Mouse (Mus musculus): ENCODE results near the gene Mbnl3. TPM values are rescaled to one million over a fixed set of nuclear protein-coding genes. Genes with fewer than 3 reads are reported as not detected.

Gene Mbnl3
- polyA plus RNA-seq, 1 experiment from 2014 or later = 10.8 TPM

DNA sequence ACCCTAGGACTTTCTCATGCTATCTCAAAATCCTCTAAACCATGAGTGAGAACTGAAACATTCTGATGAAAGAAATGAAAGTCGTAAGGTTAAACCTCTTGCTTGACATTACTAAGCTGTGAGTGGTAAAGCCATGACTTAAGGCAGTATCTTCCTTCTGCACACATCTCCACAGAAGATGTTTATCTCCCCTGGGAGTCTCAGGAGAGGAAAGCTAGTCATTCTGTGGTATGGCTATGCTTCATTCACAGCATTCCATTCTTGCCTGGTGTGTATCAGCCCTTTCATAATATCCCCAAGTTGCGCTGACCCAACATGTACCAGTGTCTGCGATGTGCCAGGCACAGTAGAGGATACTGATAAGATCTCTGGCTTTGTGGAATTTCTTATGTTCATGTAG, 38.4 kb downstream of the Mbnl3 start:
- no peak overlapping the region for H3K9ac ChIP-seq (ENCODE audit: low read depth, low read length)
- ATAC-seq (ENCODE audit: low read depth) (no peak), DNase-seq (ENCODE audit: low spot score) (no peak)
- H3K36me3 ChIP-seq (ENCODE audit: control insufficient read depth, insufficient read depth, low read length) = no peaks in the 10 kb centered on the region
- H3K4me3 ChIP-seq (ENCODE audit: low read depth, low read length) = no peak overlapping the region
- no peaks in the 10 kb centered on the region for H3K9me3 ChIP-seq (ENCODE audit: control insufficient read depth, low read length)
- no peak overlapping the region for H3K27ac ChIP-seq (replicated peaks; ENCODE audit: low read depth, low read length)
- WGBS = 86% methylated on average over 3 of the region's 3 CpGs
- H3K4me2 ChIP-seq (ENCODE audit: low read depth, low read length) = no peak overlapping the region
- peaks cover 3% of the 10 kb centered on the region; the same call in 1 of the 2 replicates for H3K27me3 ChIP-seq (replicated peaks; ENCODE audit: control insufficient read depth, insufficient read depth, low read length)
- H3K4me1 ChIP-seq (ENCODE audit: control insufficient read depth, insufficient read depth, low read length) = no peaks in the 10 kb centered on the region

DNA sequence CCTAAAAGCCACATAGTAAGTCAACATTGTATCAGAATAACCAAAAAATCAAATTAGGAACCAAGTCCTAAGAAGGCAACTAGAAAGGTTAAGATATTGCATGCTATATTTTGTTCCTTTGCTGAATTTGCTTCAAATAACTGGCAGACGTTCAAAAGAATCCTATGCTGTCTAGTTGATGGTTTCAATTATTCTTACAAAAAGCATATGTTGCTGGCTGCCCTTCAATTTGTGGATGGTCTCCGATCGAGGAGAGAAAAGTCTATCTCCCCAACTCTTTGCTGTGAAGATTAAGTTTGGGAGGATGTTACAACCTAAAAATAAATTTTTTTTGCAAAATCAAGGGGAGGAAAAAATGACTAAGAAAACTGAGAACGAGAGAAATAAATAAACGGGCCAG, 41.6 kb downstream of the Mbnl3 start:
- 45% methylated on average over 5 of the region's 5 CpGs for WGBS
- DNase-seq (ENCODE audit: low spot score) (peak; percentile 56), ATAC-seq (ENCODE audit: low read depth) (no peak)
- peaks cover 3% of the 10 kb centered on the region; the same call in 1 of the 2 replicates for H3K27me3 ChIP-seq (replicated peaks; ENCODE audit: control insufficient read depth, insufficient read depth, low read length)
- H3K36me3 ChIP-seq (ENCODE audit: control insufficient read depth, insufficient read depth, low read length) = no peaks in the 10 kb centered on the region
- no peak overlapping the region for H3K9ac ChIP-seq (ENCODE audit: low read depth, low read length)
- no peaks in the 10 kb centered on the region for H3K4me1 ChIP-seq (ENCODE audit: control insufficient read depth, insufficient read depth, low read length)
- 0 out of 2 replicates have a peak overlapping the region, but pooled peaks have one; percentile 7 for H3K4me2 ChIP-seq (ENCODE audit: low read depth, low read length)
- no peak overlapping the region for H3K4me3 ChIP-seq (ENCODE audit: low read depth, low read length)
- H3K9me3 ChIP-seq (ENCODE audit: control insufficient read depth, low read length) = no peaks in the 10 kb centered on the region
- no peak overlapping the region; the same call in 1 of the 2 replicates for H3K27ac ChIP-seq (replicated peaks; ENCODE audit: low read depth, low read length)

DNA sequence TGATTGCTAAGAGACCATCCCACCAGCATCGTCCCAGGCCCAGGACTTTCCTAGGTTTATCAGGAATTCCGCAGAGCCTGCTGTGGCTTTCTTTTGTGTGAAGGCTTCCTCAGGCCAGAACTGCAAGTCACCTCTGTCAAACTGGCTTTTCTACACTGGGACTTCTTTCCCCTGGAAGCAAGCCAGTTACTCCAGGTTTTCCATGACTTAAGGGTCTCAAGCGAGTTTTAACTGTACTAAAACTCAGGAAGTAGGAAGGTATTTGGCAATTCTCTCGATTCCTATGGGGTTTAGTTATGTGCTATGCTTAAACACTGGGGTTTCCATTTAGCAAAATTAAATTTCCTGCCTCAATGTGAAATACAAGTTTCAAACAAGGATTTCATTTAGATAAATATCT, 57.9 kb downstream of the Mbnl3 start:
- H3K4me1 ChIP-seq (ENCODE audit: control insufficient read depth, insufficient read depth, low read length) = no peaks in the 10 kb centered on the region
- H3K4me2 ChIP-seq (ENCODE audit: low read depth, low read length) = no peak overlapping the region
- 51% methylated on average over 4 of the region's 4 CpGs for WGBS
- H3K36me3 ChIP-seq (ENCODE audit: control insufficient read depth, insufficient read depth, low read length) = no peaks in the 10 kb centered on the region
- DNase-seq (ENCODE audit: low spot score) (peak; percentile 49), ATAC-seq (ENCODE audit: low read depth) (no peak)
- no peak overlapping the region for H3K27ac ChIP-seq (replicated peaks; ENCODE audit: low read depth, low read length)
- H3K9ac ChIP-seq (ENCODE audit: low read depth, low read length) = no peak overlapping the region
- H3K4me3 ChIP-seq (ENCODE audit: low read depth, low read length) = no peak overlapping the region
- H3K27me3 ChIP-seq (replicated peaks; ENCODE audit: control insufficient read depth, insufficient read depth, low read length) = 0 out of 2 replicates have a peak, but pooled peaks cover 4% of the 10 kb centered on the region
- H3K9me3 ChIP-seq (ENCODE audit: control insufficient read depth, low read length) = no peaks in the 10 kb centered on the region

DNA sequence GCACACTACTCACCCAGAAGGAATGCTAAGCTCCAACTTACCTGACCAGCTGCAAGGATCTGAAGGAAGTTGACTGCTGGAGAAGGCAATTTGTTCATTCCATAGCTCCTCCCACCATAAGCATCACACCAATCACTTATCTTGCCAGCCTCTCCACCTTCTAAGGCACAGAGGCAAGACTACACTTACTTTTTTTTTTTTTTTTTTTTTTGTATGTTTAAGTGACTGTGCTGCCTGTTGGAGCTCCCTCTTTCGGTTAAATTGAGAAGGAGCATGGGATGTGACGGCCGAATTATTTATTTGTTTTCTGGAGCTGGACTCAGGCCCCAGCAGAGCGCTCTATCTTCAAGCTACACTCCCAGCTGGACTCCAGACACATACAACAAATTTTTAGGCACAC, 60.0 kb downstream of the Mbnl3 start:
- Histone ChIP-seq H3K27me3 (replicated peaks; ENCODE audit: control insufficient read depth, insufficient read depth, low read length) (0 out of 2 replicates have a peak, but pooled peaks cover 6% of the 10 kb centered on the region), H3K4me3 (ENCODE audit: low read depth, low read length) (no peak overlapping the region), H3K4me2 (ENCODE audit: low read depth, low read length) (no peak overlapping the region), H3K4me1 (ENCODE audit: control insufficient read depth, insufficient read depth, low read length) (no peaks in the 10 kb centered on the region), H3K9me3 (ENCODE audit: control insufficient read depth, low read length) (no peaks in the 10 kb centered on the region), H3K9ac (ENCODE audit: low read depth, low read length) (no peak overlapping the region), H3K36me3 (ENCODE audit: control insufficient read depth, insufficient read depth, low read length) (no peaks in the 10 kb centered on the region), H3K27ac (replicated peaks; ENCODE audit: low read depth, low read length) (no peak overlapping the region)
- 35% methylated on average over 4 of the region's 4 CpGs for WGBS
- DNase-seq (ENCODE audit: low spot score) = no peak
- no peak for ATAC-seq (ENCODE audit: low read depth)

DNA sequence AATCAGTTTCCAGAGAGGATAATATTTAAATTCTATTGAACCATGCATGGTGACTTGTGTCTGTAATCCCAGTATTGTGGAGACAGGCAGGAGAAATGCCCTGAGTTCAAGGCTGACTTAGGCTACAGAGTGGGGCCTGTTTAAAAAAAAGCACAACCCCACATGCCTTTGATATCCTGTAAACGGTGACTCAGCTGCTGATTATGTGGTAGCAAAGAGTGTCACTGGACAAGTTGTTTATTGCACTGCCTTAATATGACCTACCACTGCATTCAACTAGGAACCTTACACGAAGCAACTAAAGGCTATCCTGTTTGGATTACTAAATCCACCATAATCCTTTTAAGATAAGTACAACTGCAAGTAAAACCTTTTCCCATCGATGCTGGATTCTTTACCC, 66.3 kb downstream of the Mbnl3 start:
- Histone ChIP-seq H3K4me1 (ENCODE audit: control insufficient read depth, insufficient read depth, low read length) (no peaks in the 10 kb centered on the region), H3K27me3 (replicated peaks; ENCODE audit: control insufficient read depth, insufficient read depth, low read length) (0 out of 2 replicates have a peak, but pooled peaks cover 3% of the 10 kb centered on the region), H3K36me3 (ENCODE audit: control insufficient read depth, insufficient read depth, low read length) (no peaks in the 10 kb centered on the region), H3K27ac (replicated peaks; ENCODE audit: low read depth, low read length) (no peak overlapping the region), H3K4me3 (ENCODE audit: low read depth, low read length) (no peak overlapping the region), H3K4me2 (ENCODE audit: low read depth, low read length) (no peak overlapping the region), H3K9me3 (ENCODE audit: control insufficient read depth, low read length) (no peaks in the 10 kb centered on the region), H3K9ac (ENCODE audit: low read depth, low read length) (no peak overlapping the region)
- DNase-seq (ENCODE audit: low spot score) = no peak
- WGBS = 50% methylated on average over 3 of the region's 3 CpGs
- ATAC-seq (ENCODE audit: low read depth) = no peak

DNA sequence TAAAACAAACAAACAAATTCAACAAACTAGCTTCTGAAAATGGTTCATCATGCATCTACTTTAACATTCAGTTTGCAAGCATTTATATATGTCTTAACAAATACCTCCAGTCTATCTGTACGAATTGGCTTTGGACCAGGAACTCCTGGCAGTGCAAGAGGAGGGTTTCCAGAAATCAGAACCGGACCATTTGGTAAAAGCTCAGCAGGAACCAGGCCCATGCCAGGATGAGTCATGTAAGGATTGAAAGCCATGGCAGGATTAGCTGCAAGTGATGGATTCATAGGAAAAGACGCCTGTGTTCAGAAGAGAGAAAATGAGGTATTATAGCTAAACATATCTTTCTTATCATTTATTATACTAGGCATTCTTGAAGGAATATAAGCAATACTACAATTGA, 75.0 kb downstream of the Mbnl3 start:
- ATAC-seq (ENCODE audit: low read depth) = no peak
- Histone ChIP-seq H3K9ac (ENCODE audit: low read depth, low read length) (no peak overlapping the region), H3K27ac (replicated peaks; ENCODE audit: low read depth, low read length) (no peak overlapping the region), H3K4me3 (ENCODE audit: low read depth, low read length) (no peak overlapping the region), H3K9me3 (ENCODE audit: control insufficient read depth, low read length) (no peaks in the 10 kb centered on the region), H3K4me2 (ENCODE audit: low read depth, low read length) (no peak overlapping the region), H3K4me1 (ENCODE audit: control insufficient read depth, insufficient read depth, low read length) (no peaks in the 10 kb centered on the region), H3K36me3 (ENCODE audit: control insufficient read depth, insufficient read depth, low read length) (no peaks in the 10 kb centered on the region), H3K27me3 (replicated peaks; ENCODE audit: control insufficient read depth, insufficient read depth, low read length) (no peaks in the 10 kb centered on the region)
- 73% methylated on average over 3 of the region's 3 CpGs for whole genome bisulfite sequencing
- no peak for DNase-seq (ENCODE audit: low spot score)

DNA sequence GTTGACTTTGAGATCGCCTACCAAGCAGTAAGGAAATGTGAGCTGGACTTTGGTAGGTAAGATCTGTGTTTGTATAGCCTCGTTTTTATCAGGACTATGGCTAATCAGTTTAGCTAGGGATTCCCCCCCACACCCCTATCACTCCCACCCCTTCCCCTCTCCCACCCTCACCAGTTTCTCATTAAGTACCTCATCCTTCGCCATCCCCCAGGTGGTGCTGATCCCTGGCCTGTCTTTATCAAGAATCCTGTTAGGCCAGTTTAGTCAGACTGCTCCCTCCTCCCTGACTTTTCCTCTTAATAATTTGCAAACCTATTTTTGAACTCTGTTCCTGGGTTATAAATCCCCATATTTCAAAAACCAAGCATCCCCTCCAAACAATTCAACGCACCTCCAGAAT, 103.6 kb downstream of the Mbnl3 start:
- no peak for ATAC-seq (ENCODE audit: low read depth)
- H3K36me3 ChIP-seq (ENCODE audit: control insufficient read depth, insufficient read depth, low read length) = no peaks in the 10 kb centered on the region
- no peak overlapping the region for H3K27ac ChIP-seq (replicated peaks; ENCODE audit: low read depth, low read length)
- H3K4me1 ChIP-seq (ENCODE audit: control insufficient read depth, insufficient read depth, low read length) = no peaks in the 10 kb centered on the region
- H3K4me2 ChIP-seq (ENCODE audit: low read depth, low read length) = no peak overlapping the region
- DNase-seq (ENCODE audit: low spot score) = no peak
- no peak overlapping the region for H3K9ac ChIP-seq (ENCODE audit: low read depth, low read length)
- WGBS = 63% methylated on average over 4 of the region's 4 CpGs
- H3K4me3 ChIP-seq (ENCODE audit: low read depth, low read length) = no peak overlapping the region
- no peaks in the 10 kb centered on the region for H3K27me3 ChIP-seq (replicated peaks; ENCODE audit: control insufficient read depth, insufficient read depth, low read length)
- H3K9me3 ChIP-seq (ENCODE audit: control insufficient read depth, low read length) = no peaks in the 10 kb centered on the region

DNA sequence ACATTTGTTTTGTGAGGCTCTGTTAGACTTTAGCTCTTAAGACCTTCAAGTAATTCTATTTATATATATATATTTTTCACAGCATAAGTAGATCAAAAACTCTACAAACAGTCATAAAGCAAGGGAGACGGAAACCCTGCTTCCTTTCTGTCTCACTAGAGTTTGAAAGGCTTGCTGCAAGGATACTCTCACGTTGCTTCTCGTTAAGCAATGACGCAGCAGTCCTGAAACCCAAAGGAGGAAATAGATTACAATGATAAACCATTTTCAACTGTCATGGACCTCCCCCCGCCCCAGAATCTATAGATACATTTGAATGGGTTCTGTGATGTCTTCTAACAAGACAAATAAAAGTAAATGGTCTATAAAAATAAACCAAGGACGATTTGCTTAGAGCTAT, 121.4 kb downstream of the Mbnl3 start:
- Histone ChIP-seq H3K27ac (replicated peaks; ENCODE audit: low read depth, low read length) (no peak overlapping the region), H3K4me2 (ENCODE audit: low read depth, low read length) (no peak overlapping the region), H3K4me1 (ENCODE audit: control insufficient read depth, insufficient read depth, low read length) (no peaks in the 10 kb centered on the region), H3K36me3 (ENCODE audit: control insufficient read depth, insufficient read depth, low read length) (no peaks in the 10 kb centered on the region), H3K27me3 (replicated peaks; ENCODE audit: control insufficient read depth, insufficient read depth, low read length) (no peaks in the 10 kb centered on the region), H3K9me3 (ENCODE audit: control insufficient read depth, low read length) (no peaks in the 10 kb centered on the region), H3K4me3 (ENCODE audit: low read depth, low read length) (no peak overlapping the region), H3K9ac (ENCODE audit: low read depth, low read length) (no peak overlapping the region)
- DNase-seq (ENCODE audit: low spot score) = no peak
- ATAC-seq (ENCODE audit: low read depth) = no peak
- WGBS = 70% methylated on average over 6 of the region's 6 CpGs

DNA sequence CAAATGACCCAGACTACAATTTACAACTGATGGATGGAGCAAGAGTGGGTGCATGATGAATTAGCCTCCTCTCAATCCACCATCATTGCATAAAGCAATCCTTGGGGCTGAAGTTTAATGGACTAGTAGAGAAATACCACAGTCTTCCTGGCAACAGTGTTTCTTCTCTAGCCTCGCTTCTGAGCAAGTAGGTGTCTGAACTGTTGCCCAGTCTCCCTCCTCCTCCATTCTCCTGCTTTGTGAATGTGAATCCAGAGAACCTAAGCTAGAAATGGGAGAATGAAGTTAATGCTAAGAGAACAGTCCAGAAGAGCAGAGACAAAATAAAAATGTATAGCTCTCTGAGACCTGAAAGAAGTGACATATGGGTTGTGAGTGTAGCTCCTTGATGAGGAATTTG, 122.1 kb downstream of the Mbnl3 start:
- no peak overlapping the region for H3K4me2 ChIP-seq (ENCODE audit: low read depth, low read length)
- DNase-seq (ENCODE audit: low spot score) (no peak), ATAC-seq (ENCODE audit: low read depth) (no peak)
- no peak overlapping the region for H3K9ac ChIP-seq (ENCODE audit: low read depth, low read length)
- H3K4me1 ChIP-seq (ENCODE audit: control insufficient read depth, insufficient read depth, low read length) = no peaks in the 10 kb centered on the region
- H3K27me3 ChIP-seq (replicated peaks; ENCODE audit: control insufficient read depth, insufficient read depth, low read length) = no peaks in the 10 kb centered on the region
- H3K4me3 ChIP-seq (ENCODE audit: low read depth, low read length) = no peak overlapping the region
- no peaks in the 10 kb centered on the region for H3K36me3 ChIP-seq (ENCODE audit: control insufficient read depth, insufficient read depth, low read length)
- 56% methylated on average over 1 of the region's 1 CpGs for WGBS
- H3K9me3 ChIP-seq (ENCODE audit: control insufficient read depth, low read length) = no peaks in the 10 kb centered on the region
- H3K27ac ChIP-seq (replicated peaks; ENCODE audit: low read depth, low read length) = no peak overlapping the region
